Comparison of ENCODE assay signal across 8 mouse cellular contexts in the genomic region with DNA sequence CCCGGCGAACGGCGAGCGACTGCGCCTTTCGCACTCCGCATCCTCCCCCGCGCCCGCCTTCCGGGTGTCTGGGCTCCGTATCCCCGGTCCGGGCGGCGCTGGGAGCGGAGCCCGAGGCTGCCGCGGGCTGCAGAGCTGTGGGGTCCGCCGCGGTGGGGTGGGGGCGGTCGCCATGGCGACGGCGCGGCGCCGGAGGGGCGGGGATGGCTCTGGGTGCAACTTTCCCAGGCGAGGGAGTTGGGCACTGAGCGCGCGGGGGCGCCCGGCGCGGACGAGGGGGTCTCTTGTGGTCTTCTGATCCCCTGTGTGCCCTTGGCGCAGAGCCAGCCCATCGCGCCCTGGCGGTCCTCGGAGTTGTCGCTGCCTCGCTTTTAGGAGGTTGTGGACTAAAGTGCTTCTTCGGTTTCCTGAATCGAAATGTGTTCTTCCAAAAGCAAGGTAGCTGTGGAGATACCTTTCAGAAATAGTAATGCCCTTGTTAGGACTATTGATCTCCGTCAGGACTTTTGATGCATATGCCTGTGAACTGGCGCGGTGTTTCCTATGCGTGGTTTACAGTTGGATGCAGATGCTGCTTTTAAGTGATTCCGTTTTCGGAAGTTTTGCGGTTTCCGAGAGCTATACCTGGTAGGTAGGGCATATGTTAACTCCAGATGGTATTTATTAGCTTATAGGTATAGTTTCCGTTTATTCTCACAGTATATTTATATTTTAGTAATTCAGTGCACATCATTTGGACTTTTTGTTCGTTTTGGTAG. TPM values are rescaled to one million over a fixed set of nuclear protein-coding genes. Genes with fewer than 3 reads are reported as not detected.
DNase-seq lines count a peak whose midpoint lies in the region; TF ChIP-seq lines count a peak whose summit lies in the region.

No protein-coding gene starts in this region.

- intact Hi-C loops in heart, postnatal 10 days (cut with DNase I) = no loop called here

- H3K9ac ChIP-seq in CH12.LX (ENCODE audit: insufficient read depth, low read depth) = peak overlapping the region; percentile 85

- no peaks in the 10 kb centered on the region for H3K27me3 ChIP-seq in CH12.LX (replicated peaks)

- dilution Hi-C loops in CH12.LX (cut with MboI; ENCODE audit: extremely low pct_ligation_motif_present, extremely low pct_unique_long_range_greater_than_20kb, low sequenced_read_pairs) = no loop called here

- TF ChIP-seq RAD21 in CH12.LX (IDR thresholded peaks at IDR 0.05; ENCODE audit: low read depth, low read length) = no peak

- peak overlapping the region; percentile 63 for H3K4me2 ChIP-seq in CH12.LX (ENCODE audit: insufficient read depth, low read depth, poor library complexity, severe bottlenecking)

- no peak for TF ChIP-seq CTCF in CH12.LX (conservative IDR thresholded peaks at IDR 0.05 in 1 of 2, IDR thresholded peaks at IDR 0.05 in 1 of 2; ENCODE audit: low read depth in 2 of 2, low read length in 2 of 2)
- TF ChIP-seq CTCF in embryonic fibroblast, embryonic 13.5 days (IDR thresholded peaks at IDR 0.05; ENCODE audit: borderline replicate concordance, insufficient read depth, low read length) = no peak

- peaks cover 8 to 28% of the 10 kb centered on the region in 2 experiments for H3K4me1 ChIP-seq in CH12.LX (ENCODE audit: control insufficient read depth in 1 of 2, insufficient read depth in 2 of 2)
- peaks cover 7% of the 10 kb centered on the region for H3K4me1 ChIP-seq in embryonic fibroblast, embryonic 13.5 days (ENCODE audit: control insufficient read depth, insufficient read depth, low read length)

- H3K27ac ChIP-seq in CH12.LX (ENCODE audit: insufficient read depth, low read depth) = peak overlapping the region; percentile 34; the same call in 1 of the 2 replicates
- H3K27ac ChIP-seq in embryonic fibroblast, embryonic 13.5 days (ENCODE audit: insufficient read depth, low read length) = peak overlapping the region; percentile 71

- H3K36me3 ChIP-seq in CH12.LX (replicated peaks in 1 of 2; ENCODE audit: control insufficient read depth in 1 of 2, insufficient read depth in 1 of 2, low read length in 1 of 2) = peaks cover 2 to 20% of the 10 kb centered on the region in 2 experiments

- peak overlapping the region; percentile 89 to 93 (median 89) for H3K4me3 ChIP-seq in CH12.LX (replicated peaks in 1 of 3; ENCODE audit: low read depth in 2 of 3, low read length in 2 of 3, poor library complexity in 1 of 3)
- peak overlapping the region; percentile 93 for H3K4me3 ChIP-seq in embryonic fibroblast, embryonic 13.5 days (ENCODE audit: insufficient read depth, low read length)

- no peak for TF ChIP-seq EP300 in CH12.LX (IDR thresholded peaks at IDR 0.05; ENCODE audit: low read length)

- no peaks in the 10 kb centered on the region for H3K9me3 ChIP-seq in CH12.LX (replicated peaks; ENCODE audit: low read length)

- TF ChIP-seq POLR2A in CH12.LX (IDR thresholded peaks at IDR 0.05; ENCODE audit: low read depth, low read length) = no peak
- no peak for TF ChIP-seq POLR2A in embryonic fibroblast, embryonic 13.5 days (IDR thresholded peaks at IDR 0.05; ENCODE audit: low read depth, low read length)

- DNase-seq in CH12.LX (ENCODE audit: extremely low read depth) = no peak
- DNase-seq in adrenal gland, postnatal 14 days = peak; percentile 85
- DNase-seq in heart, postnatal 10 days = peak; percentile 78 to 81
- DNase-seq in layer of hippocampus, postnatal 10 days (ENCODE audit: low spot score in 2 of 2) = peak; percentile 76 to 82
- peak; percentile 79 for DNase-seq in lung, postnatal 10 days
- DNase-seq in right cerebral cortex, adult 2 months (ENCODE audit: low spot score in 2 of 2) = peak; percentile 67 to 70
- DNase-seq in yolk sac, embryonic 10.5 days (ENCODE audit: low spot score) = peak; percentile 82

- in situ Hi-C loops in CH12.LX (cut with MboI; ENCODE audit: low pct_ligation_motif_present, low pct_unique_long_range_greater_than_20kb, low sequenced_read_pairs) = no loop called here

- peaks cover 36% of the 10 kb centered on the region for H3K79me2 ChIP-seq in CH12.LX (replicated peaks; ENCODE audit: control insufficient read depth, extremely low read depth, insufficient read depth, poor library complexity, severe bottlenecking)

TF ChIP-seq in CH12.LX, 34 proteins besides CTCF, POLR2A, EP300 and RAD21:
- TF ChIP-seq MAZ (IDR thresholded peaks at IDR 0.05; ENCODE audit: low read depth, low read length) = no peak
- TF ChIP-seq RCOR1 (conservative IDR thresholded peaks at IDR 0.05; ENCODE audit: low read depth, low read length) = no peak
- TF ChIP-seq HCFC1 (IDR thresholded peaks at IDR 0.05; ENCODE audit: low read depth, low read length) = 0 out of 2 replicates have a peak, but pooled peaks have one; percentile 7
- peak; percentile 71 for TF ChIP-seq ELF1 (IDR thresholded peaks at IDR 0.05; ENCODE audit: low read depth, low read length)
- TF ChIP-seq SIN3A (IDR thresholded peaks at IDR 0.05; ENCODE audit: low read length) = peak; percentile 23; the same call in 1 of the 2 replicates
- TF ChIP-seq JUN (IDR thresholded peaks at IDR 0.05; ENCODE audit: insufficient read depth, low read depth, low read length) = no peak
- no peak for TF ChIP-seq PAX5 (IDR thresholded peaks at IDR 0.05; ENCODE audit: low read length)
- no peak for TF ChIP-seq TCF12 (IDR thresholded peaks at IDR 0.05; ENCODE audit: low read depth, low read length)
- TF ChIP-seq NELFE (IDR thresholded peaks at IDR 0.05; ENCODE audit: low read depth, low read length) = no peak
- TF ChIP-seq IRF4 (IDR thresholded peaks at IDR 0.05; ENCODE audit: low read depth, low read length) = no peak
TF ChIP-seq in CH12.LX: peak in this region for 3.

RNA-seq across cellular contexts. Expression of gene Prkaa1, which starts 0.5 kb away (rescaled TPM):
- total RNA-seq in CH12.LX (2012; rRNA removed) (12.6 and 13.1 TPM in 2 replicates), CH12.LX (2014; rRNA removed) (25.4 and 27.6 TPM in 2 replicates)
- 19.4 and 21.2 TPM in 2 replicates for polyA plus RNA-seq in CH12.LX (2012; ENCODE audit: insufficient read length, low read depth)
- 32.3 and 33.7 TPM in 2 replicates for total RNA-seq in adrenal gland, postnatal 14 days (2021)
- 32.0 and 41.2 TPM in 2 replicates for polyA plus RNA-seq in embryonic fibroblast, embryonic 13.5 days (2011; ENCODE audit: insufficient read length, low read depth, missing spikeins)
- 10 to 100 TPM; 16.9 to 18.4 TPM for total RNA-seq in heart, postnatal 10 days (2021)
- 10 to 100 TPM; 19.9 to 21.3 TPM for total RNA-seq in layer of hippocampus, postnatal 10 days (2021)

RNA-seq across cellular contexts. Expression of gene Rpl37, which starts 27.8 kb away (rescaled TPM):
- total RNA-seq in CH12.LX (2012; rRNA removed) (1,567 and 1,787 TPM in 2 replicates), CH12.LX (2014; rRNA removed) (914 and 1,083 TPM in 2 replicates)
- polyA plus RNA-seq in CH12.LX (2012; ENCODE audit: insufficient read length, low read depth) = 646 and 928 TPM in 2 replicates
- 366 and 383 TPM in 2 replicates for total RNA-seq in adrenal gland, postnatal 14 days (2021)
- 606 and 706 TPM in 2 replicates for polyA plus RNA-seq in embryonic fibroblast, embryonic 13.5 days (2011; ENCODE audit: insufficient read length, low read depth, missing spikeins)
- total RNA-seq in heart, postnatal 10 days (2021) = 100 to 1,000 TPM; 233 to 262 TPM
- 100 to 1,000 TPM; 260 to 290 TPM for total RNA-seq in layer of hippocampus, postnatal 10 days (2021)

RNA-seq across cellular contexts. Expression of gene Card6, which starts 35.9 kb away (rescaled TPM):
- total RNA-seq in CH12.LX (2012; rRNA removed) = 1.5 and 1.6 TPM in 2 replicates
- total RNA-seq in CH12.LX (2014; rRNA removed) = 1.3 and 1.9 TPM in 2 replicates
- 3.7 and 3.9 TPM in 2 replicates for polyA plus RNA-seq in CH12.LX (2012; ENCODE audit: insufficient read length, low read depth)
- total RNA-seq in adrenal gland, postnatal 14 days (2021) = 9.0 and 12.1 TPM in 2 replicates
- polyA plus RNA-seq in embryonic fibroblast, embryonic 13.5 days (2011; ENCODE audit: insufficient read length, low read depth, missing spikeins) = 1.8 TPM in 2 replicates
- 1 to 10 TPM; 5.6 to 6.7 TPM for total RNA-seq in heart, postnatal 10 days (2021)
- total RNA-seq in layer of hippocampus, postnatal 10 days (2021) = 1 to 10 TPM; 1.5 to 3.2 TPM

RNA-seq across cellular contexts. Expression of gene Ttc33, which starts 41.1 kb away (rescaled TPM):
- 24.5 and 24.6 TPM in 2 replicates for total RNA-seq in CH12.LX (2012; rRNA removed)
- total RNA-seq in CH12.LX (2014; rRNA removed) = 53.6 and 59.4 TPM in 2 replicates
- 34.8 and 55.7 TPM in 2 replicates for polyA plus RNA-seq in CH12.LX (2012; ENCODE audit: insufficient read length, low read depth)
- 53.1 and 54.6 TPM in 2 replicates for total RNA-seq in adrenal gland, postnatal 14 days (2021)
- polyA plus RNA-seq in embryonic fibroblast, embryonic 13.5 days (2011; ENCODE audit: insufficient read length, low read depth, missing spikeins) = 23.2 and 28.7 TPM in 2 replicates
- total RNA-seq in heart, postnatal 10 days (2021) = 10 to 100 TPM; 28.4 to 29.2 TPM
- total RNA-seq in layer of hippocampus, postnatal 10 days (2021) = 10 to 100 TPM; 54.5 to 57.7 TPM
